Mouse (Mus musculus): ENCODE measurements around the gene Kcnh8.

- TF ChIP-seq GATA1 (IDR thresholded peaks at IDR 0.05; ENCODE audit: borderline replicate concordance, low read length) (no peak), FLI1 (IDR thresholded peaks at IDR 0.05; ENCODE audit: low read length) (no peak)
Measured at GRCm38 (mm10) chr17:52569584-52570270, 32.8 kb upstream of the Kcnh8 start.
